Mouse (Mus musculus): ENCODE measurements around the gene Eif5.

GRCm38 (mm10) chr12:111555357-111555756 lies 17.5 kb downstream of the Eif5 start:
- TF ChIP-seq CTCF (IDR thresholded peaks at IDR 0.05; ENCODE audit: extremely low read depth, insufficient read length, insufficient replicate concordance, low read depth, low read length) (no peak), POLR2A (IDR thresholded peaks at IDR 0.05; ENCODE audit: low read depth, low read length) (no peak)
